Mouse (Mus musculus): Measurements from ENCODE around the gene Coq10a.

The Coq10a gene

DNA sequence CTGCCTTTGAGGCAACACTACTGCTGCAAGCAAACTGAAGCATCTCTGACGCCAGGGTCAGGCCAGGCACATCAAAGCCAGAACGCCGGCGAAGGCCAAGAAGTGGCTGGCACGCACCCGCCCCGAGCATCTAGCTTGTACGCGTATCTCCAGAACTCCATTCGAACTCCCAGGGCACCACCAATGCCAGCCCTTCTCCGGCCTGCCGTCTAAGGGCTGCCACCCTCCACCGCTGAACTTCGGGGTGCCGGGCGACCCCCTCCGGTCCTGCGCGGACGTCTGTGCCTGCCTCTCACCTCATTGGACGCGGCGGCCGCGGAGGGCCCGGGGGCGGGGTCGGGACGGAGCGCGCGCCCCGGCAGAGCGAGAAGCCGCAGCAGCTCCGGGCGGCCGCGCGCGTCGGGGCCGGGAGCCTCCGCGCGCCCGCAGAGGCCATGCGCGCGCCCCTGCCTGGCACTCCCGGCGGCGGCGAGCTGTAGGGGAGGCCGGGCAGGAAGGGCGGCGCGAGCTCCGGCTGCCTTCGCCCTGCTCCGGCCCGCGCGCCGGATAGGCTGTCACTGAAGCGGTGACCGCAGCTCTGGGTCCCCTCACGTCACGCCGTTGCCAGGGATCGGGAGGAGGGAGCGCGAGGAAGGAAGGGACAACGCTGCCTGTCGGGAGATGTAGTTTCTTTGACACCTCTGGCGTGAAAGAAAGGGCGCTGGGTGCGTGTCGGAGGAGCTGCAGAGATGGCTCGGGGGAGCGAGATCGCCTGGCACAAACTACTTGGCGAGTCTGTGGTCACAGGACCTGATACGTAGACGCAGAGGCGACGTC lies at the start of gene Coq10a:
Coq10a (minus strand) TSS at position 596 of the 816 bp plus-strand sequence.
- DNase-seq (ENCODE audit: low read depth, low spot score), result peak; percentile 94

- no peak for DNase-seq (ENCODE audit: low read depth, low spot score)
Measured at GRCm38 (mm10) chr10:128414848-128415247, 46.1 kb upstream of the Coq10a start.

DNA sequence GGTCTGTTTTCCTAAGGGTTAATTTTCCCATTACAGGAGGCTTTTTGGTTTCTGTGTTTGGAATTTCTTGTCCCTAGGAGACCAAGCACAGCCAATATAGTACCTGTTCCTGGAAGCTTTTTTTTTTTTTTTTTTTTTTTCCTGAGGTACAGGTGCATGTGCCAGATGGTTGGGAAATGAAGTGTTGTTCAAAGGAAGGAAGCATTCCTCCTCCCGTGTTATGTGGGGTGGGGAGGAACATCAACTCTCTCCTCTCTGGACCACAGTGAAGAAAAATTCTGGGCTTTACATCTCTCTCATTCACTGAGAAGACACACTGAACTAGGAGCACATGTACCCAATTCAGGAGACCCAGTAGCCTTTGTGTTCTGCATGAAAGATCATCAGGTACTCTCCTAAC lies 44.3 kb upstream of the Coq10a start:
- DNase-seq (ENCODE audit: low read depth, low spot score), result no peak

GRCm38 (mm10) chr10:128412558-128412957 lies 43.8 kb upstream of the Coq10a start:
- DNase-seq (ENCODE audit: low read depth, low spot score), result no peak

DNA sequence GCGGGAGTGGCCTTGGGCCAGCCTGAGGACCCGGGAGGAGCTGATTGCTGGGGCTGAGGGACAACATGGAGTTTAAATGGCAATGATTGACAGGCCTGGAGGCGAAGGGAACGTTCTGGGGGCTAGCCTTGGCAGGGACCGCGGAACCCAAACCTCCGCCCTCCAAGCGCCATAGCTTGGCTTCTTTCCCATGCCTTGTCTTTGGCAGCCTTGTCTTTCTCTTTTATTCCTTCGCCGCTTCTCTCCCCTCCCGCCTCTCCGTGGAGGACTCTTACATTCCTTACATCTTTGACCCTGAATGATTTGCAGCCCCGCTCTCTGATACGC lies 43.2 kb upstream of the Coq10a start:
- no peak for DNase-seq (ENCODE audit: low read depth, low spot score)

- DNase-seq (ENCODE audit: low read depth, low spot score), result peak; percentile 96
Measured at GRCm38 (mm10) chr10:128411211-128412054, 42.6 kb upstream of the Coq10a start, which contains the start of the genes Nabp2 and Rnf41. TSS of gene Nabp2 (minus strand) at chr10:128411492. TSS of gene Rnf41 (plus strand) at chr10:128411657.

DNA sequence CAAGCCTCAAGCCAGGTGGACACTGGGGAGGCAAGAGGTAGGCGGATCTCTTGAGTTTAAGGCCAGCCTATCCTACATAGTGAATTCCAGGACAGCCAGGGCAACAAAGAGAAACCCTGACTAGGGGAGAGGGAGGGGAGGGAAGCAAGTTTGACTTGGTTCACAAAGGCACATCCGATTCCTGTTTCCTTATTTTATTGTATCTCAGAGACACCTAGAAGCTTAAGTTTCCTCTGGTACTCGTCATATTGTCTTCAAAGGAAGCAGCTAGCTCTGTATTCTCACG lies 41.7 kb upstream of the Coq10a start:
- peak; percentile 43 for DNase-seq (ENCODE audit: low read depth, low spot score)

- peak; percentile 97 for DNase-seq (ENCODE audit: low read depth, low spot score)
Measured at GRCm38 (mm10) chr10:128409692-128410559, 41.1 kb upstream of the Coq10a start.

GRCm38 (mm10) chr10:128408591-128409535 lies 40.1 kb upstream of the Coq10a start:
- peak; percentile 45 for DNase-seq (ENCODE audit: low read depth, low spot score)

GRCm38 (mm10) chr10:128403931-128404330 lies 35.1 kb upstream of the Coq10a start:
- DNase-seq (ENCODE audit: low read depth, low spot score), result no peak

GRCm38 (mm10) chr10:128401638-128402037 lies 32.8 kb upstream of the Coq10a start:
- peak; percentile 38 for DNase-seq (ENCODE audit: low read depth, low spot score)

GRCm38 (mm10) chr10:128401056-128401455 lies 32.3 kb upstream of the Coq10a start, which contains the start of gene Slc39a5:
TSS of gene Slc39a5 (minus strand) at chr10:128401229.
- no peak for DNase-seq (ENCODE audit: low read depth, low spot score)

- DNase-seq (ENCODE audit: low read depth, low spot score), result no peak
Measured at GRCm38 (mm10) chr10:128400338-128400737, 31.5 kb upstream of the Coq10a start.

- no peak for DNase-seq (ENCODE audit: low read depth, low spot score)
Measured at GRCm38 (mm10) chr10:128397466-128397865, 28.7 kb upstream of the Coq10a start.

- no peak for DNase-seq (ENCODE audit: low read depth, low spot score)
Measured at GRCm38 (mm10) chr10:128396716-128397264, 28.0 kb upstream of the Coq10a start.

DNA sequence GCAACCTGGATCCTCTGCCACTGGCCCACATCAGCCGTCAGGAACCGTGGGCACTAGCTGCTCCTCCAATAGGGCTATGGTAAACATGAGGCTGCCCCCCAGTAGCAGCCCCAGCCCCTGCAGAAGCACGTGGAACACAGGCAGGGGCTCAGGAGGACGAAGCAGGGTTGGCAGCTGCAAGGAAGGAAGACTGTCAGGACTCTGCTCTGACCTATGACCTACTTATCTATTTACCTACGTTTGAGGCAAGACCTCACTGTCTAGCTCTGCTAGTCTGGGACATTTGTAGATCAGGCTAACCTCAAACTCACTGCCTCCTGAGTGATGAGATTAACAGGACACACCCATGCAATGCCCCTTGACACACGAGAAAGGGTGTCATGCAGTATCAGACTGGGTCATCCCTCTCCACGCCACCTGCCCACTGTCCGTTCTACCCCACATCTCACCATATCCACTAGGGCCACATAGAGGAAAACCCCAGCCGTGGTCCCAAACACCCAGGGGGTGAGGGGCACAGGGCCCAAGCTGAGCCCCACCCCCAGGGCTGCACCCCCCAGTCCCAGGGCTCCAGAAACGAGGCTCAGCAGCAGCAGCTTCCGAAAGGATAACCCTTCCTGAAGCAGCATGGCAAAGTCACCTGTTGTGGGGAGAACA lies 27.3 kb upstream of the Coq10a start:
- DNase-seq (ENCODE audit: low read depth, low spot score), result no peak

DNA sequence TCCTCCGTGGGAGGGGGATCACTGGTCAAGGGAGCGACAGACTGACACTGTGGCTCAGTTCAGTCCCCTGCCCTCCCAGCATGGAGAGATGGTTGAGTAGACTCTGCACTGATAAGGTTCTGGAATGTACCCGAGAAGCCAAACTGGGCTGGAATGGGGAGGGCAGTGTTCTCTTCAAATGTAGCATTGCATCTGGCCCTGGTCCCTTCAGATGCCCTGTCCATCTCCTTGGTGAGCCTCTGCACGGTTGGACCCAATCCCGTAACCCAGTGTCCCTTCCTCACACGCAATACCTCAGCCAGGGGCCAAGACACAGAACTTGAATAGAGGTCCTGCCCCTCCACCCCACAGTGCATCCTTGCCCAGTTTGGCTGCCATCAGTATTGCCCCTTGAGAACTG lies 23.1 kb upstream of the Coq10a start:
- no peak for DNase-seq (ENCODE audit: low read depth, low spot score)

DNA sequence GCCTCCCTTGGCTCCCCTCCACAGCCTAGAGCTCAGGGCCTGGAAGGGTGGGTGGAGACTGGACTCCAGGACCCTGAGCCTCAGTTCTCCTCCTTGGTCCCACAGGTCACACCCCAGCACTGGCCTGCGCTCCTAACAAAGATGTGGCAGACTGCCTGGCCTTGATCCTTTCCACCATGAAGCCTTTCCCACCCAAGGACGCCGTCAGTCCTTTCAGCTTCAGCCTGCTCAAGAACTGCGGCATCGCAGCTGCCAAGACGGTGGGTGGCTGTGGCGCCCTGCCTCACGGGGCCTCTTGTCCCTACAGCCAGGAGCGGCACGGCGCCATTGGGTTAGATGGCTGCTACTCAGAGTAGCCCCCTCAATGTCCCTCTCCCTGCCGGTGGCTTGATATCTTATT lies 21.6 kb upstream of the Coq10a start:
- no peak for DNase-seq (ENCODE audit: low read depth, low spot score)

- DNase-seq (ENCODE audit: low read depth, low spot score), result no peak
Measured at GRCm38 (mm10) chr10:128389570-128389969, 20.8 kb upstream of the Coq10a start.

DNA sequence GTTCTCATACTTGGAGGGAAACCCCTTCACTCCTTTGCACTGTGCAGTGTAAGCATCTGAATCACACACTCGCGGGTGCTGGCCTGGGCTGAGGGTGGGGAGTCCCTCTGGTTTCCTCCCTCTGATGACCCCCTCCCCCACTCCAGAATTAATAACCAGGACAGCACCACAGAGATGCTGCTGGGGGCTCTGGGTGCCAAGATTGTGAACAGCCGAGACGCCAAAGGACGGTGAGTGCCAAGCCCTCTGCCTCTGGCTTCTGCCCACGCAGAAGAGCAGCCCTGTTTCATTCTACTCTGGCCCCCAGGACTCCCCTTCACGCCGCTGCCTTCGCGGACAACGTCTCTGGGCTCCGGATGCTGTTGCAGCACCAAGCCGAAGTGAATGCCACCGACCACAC lies 20.1 kb upstream of the Coq10a start:
- no peak for DNase-seq (ENCODE audit: low read depth, low spot score)
